Mouse (Mus musculus) kidney, postnatal 4 days (tissue): ENCODE results near the gene Bckdha.

Source experiments
- DNase-seq, 2 experiments: peaks; one replicate each; pipeline ENCODE4 v3.0.0; 2021; ENCODE audit warnings: mixed read lengths in 2 of 2

The Bckdha gene

DNA sequence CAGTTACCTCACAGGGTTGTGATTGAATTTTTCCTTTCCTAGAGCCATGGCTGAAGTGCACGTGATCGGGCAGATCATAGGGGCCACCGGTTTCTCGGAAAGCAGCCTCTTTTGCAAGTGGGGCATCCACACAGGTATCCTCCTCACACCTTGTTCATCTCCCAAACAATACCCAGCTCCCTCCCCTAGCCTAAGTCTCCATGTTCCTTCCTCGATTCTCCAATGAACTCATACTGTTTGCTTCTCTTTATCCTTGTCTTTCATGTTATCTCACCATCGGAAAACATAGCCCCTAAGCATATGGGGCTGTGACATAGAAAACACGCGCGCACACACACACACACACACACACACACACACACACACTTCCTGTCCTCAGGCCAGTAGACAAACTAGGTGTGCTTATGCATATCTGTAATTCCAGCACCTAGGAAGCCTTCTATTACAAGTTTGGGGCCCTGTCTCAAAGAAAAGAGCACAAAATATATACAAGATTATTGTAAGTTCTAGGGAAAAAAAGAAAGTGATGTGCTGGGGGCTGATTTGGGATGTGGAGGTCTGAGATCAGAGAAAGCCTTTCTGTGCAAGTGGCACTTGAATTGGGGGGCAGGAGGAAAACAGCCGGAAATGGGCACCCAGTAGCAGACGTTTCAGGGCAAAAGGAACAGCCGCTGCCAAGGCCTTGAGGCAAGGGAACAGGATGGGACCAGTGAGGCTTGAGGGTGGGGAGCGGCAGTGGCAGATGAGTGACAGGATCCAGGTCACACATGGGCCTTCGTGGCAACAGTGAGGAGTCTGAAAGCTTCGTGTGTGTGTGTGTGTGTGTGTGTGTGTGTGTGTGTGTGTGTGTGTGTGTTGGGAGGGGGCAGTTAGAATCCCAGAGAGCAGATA is 22.8 kb upstream of the Bckdha start:
- no peak for DNase-seq

DNA sequence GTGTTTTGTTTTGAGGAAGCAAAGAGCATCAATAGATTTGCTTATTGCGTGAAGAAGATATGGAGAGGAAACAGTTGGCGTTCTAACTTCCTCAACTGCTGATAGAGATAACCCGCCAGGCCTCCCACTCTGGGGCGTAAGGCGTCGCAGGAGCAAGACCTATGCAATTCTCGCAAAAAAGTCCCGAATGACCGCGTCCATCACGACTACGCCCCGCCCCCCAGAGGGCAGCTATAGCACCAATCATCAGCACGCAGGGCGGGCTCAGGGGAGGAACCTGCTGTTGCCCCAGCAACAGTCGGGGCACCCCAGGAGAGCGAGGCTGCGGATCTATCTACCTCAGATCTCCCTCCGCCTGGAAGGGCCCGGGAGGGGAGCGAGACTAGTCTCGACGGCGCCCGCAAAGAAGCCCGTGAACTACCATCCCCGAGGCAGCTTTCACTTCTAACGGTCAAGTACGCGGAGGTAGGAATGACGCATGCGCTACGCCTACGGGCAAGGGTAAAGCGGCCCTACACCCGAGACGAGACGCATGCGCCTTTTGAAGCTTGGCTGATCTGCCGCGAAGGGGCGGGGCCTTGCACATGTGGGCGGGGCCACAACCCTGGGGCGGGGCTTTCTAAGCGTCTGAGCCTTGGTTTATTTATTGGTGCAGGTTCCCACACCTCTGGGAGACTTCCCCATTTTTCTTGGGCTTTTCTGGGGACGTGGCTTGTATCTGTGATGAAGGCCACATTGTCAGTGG is 21.9 kb upstream of the Bckdha start, which contains the start of gene B9d2:
Gene B9d2 (plus strand): TSS at position 267 of the 745 bp plus-strand sequence.
- DNase-seq: peak; percentile 98

DNA sequence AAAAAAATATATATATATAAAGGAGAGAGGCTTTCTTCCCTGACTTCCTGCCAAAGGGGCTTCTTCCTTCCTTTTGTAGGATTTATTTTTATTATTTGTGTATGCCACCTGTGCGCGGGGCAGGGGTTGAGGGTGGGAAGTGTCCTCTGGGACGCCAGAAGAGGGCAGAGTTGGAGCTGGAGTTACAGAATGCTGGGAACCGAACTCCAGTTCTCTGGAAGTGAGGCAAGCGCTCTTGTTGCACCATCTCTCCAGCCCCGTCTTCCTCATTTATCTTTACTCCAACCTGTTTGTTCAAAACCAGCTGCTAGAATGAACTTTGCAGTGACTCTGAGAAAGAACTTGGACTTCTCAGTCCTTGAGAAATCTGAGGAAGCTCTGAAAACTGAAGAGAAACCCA is 21.2 kb upstream of the Bckdha start:
- peak; percentile 26 to 44 for DNase-seq

GRCm38 (mm10) chr7:25677013-25677412 is 18.2 kb upstream of the Bckdha start:
- no peak for DNase-seq

- peak; percentile 38 to 57 for DNase-seq
Observed at GRCm38 (mm10) chr7:25676085-25676781, 17.5 kb upstream of the Bckdha start.

GRCm38 (mm10) chr7:25675405-25675804 is 16.6 kb upstream of the Bckdha start:
- DNase-seq: no peak

GRCm38 (mm10) chr7:25674719-25675300 is 16.0 kb upstream of the Bckdha start, which contains the start of gene Tmem91:
Tmem91 (minus strand) TSS chr7:25675166.
- DNase-seq: no peak

DNA sequence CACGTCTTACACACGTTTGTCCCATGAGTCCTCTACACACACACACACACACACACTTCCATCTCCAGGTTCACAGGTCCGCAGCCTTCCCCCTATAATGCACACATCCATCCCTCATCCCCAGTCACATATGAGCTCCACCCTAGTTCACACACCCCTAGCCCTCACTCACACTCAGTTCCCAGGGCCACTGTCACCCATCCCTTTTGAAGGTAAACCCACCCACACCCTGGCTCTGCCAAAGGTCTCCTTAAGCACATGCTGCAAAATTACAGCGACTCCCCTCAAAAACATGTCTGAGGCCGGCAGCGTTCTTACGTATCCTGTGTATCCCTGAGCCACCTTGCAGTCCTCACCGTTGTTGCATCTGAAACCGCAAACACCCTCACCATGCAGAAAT is 15.5 kb upstream of the Bckdha start:
- DNase-seq: no peak

- DNase-seq: no peak
Observed at GRCm38 (mm10) chr7:25672442-25672841, 13.7 kb upstream of the Bckdha start.

DNA sequence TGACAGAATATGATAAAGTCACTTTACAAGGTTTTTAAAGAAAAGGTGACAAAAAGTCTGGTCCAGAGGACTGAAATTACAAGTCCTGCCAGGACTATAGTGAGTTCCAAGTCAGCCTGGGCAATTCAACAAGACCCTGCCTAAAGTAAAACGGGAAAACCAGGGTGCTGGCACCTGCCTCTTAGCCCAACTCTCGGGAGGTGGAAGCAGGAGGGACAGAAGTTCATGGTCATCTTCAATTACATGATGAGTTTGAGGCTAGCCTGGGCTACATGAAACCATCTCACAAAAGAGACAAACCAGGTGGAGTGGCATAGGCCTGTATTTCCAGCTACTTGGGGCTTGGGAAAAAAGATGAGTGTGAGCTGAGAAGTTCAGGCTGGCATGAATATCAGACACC is 12.9 kb upstream of the Bckdha start:
- DNase-seq: no peak

GRCm38 (mm10) chr7:25670096-25670495 is 11.3 kb upstream of the Bckdha start:
- DNase-seq: no peak

GRCm38 (mm10) chr7:25669631-25670030 is 10.8 kb upstream of the Bckdha start:
- no peak for DNase-seq

DNA sequence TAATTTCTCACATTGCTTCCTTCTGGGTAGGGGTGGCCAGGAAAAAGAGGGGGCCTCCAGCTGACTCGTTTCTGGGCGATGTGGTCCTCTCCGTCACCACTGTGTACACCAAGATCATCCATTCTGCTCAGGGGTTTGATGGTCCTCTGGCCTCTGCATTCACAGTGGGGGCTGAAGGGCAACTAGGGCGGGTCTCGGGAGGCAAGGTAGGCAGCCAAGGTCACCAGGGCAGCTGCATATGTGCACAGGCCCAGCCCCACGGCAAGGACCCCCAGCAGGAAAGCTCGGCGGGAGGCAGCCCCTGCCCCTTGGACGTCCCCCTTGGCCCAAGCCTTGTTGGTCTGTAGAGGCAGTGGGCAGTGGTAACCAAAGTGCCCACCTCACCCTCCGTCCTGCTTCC is 10.4 kb upstream of the Bckdha start:
- DNase-seq: no peak

- DNase-seq: no peak
Observed at GRCm38 (mm10) chr7:25666381-25666780, 7.6 kb upstream of the Bckdha start.

GRCm38 (mm10) chr7:25657785-25658184 is 996 bp downstream of the Bckdha start:
- DNase-seq: no peak

DNA sequence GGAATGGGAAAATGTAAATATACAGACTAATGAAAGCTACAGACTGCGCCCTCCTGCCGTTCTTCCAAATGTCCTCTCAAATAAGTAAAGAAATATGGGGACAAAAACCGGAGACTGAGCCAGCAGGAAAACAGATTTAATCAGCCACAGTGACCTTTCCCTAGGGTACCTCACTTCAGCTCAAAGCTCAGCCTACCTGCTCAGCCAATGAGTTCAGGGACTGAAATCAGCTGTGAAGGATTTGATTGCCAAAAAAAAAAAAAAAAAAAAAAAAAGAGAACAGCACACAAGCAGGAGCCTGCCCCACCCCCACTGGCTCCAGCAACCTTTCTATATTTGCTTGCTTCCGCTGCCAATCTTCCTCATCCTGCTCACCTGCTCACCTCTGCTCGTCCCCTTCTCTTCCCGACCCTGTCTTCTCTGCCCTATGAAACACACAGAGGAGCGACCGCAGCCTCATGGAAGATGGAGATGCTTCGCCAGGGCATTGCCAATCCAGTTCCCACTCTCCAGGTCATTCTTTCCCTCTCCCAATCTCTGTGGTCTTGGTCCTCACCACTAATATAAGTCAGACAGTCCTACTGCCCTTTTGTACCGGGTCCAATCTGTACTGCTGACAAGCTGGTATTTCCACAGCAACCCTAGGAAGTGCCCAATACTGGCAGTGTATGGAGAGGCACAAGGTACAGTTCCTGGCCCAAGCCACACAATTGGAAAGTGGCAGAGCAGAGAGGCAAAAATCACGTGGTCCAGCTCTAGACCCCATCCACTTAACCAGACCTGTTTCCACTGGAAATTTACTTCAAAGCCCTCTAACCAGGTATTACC is 3.0 kb downstream of the Bckdha start:
- DNase-seq: peak in 1 of 2 experiments; percentile 30

DNA sequence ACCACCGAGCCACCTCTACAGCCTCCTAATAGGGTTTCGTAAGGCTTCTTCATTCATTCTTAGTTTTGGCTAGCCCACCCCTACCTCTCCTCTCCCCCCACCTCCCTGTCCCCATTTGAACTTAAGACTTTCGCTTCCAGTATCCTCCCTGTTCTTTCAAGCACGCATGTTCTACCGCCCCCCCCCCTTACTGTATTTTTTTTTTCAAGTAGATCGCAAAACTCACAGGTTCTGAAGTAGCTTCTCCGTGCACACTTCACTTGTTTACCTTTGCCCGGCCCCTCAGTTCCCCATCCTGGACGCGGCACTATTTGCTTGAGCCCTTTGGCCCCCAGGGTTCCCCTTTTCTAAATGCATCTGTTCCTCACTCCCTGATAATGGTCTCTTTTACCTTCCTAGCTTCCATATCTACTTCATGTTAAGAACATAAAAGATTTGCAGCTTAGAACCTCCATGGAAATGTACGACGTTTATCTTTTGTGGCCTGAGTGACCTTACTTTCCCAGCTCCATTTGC is 6.5 kb downstream of the Bckdha start:
- no peak for DNase-seq

DNA sequence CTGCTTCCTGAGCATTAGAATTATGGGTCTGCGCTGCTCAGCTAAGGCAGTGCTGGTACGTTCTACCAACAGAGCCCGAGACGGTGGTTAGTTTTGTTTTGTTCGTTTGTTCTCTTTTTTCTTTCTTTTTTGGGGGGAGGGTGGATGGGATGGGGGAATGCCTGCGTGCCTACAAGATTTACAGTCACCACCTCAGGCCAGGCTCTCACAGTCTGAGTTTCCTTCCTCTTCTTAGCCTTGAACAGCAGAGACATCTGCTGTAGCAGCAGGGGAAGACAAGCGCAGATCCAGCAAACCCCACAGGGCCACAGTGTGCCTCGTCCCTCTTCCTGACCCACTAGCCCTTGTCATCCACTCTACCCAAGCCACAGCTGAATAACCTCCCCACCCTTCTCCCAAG is 7.5 kb downstream of the Bckdha start:
- no peak for DNase-seq

DNA sequence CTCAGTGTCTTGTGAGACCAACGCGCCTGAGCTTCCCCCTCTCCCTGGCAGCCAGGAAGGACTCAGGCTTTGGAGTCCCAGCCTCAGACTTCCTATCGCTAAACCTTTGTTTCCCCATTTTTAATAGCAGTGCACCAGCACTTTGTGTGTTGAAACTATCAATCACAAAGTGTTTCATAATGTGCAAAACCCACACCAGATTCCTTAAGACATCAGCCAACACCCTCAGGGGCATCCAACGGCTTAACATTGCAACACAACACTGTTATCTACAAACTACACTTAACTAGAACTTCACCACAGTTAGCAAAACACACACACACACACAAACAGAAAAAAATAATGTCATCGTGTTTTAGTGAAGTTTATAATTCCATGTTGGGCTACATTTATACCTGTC is 8.9 kb downstream of the Bckdha start:
- no peak for DNase-seq

DNA sequence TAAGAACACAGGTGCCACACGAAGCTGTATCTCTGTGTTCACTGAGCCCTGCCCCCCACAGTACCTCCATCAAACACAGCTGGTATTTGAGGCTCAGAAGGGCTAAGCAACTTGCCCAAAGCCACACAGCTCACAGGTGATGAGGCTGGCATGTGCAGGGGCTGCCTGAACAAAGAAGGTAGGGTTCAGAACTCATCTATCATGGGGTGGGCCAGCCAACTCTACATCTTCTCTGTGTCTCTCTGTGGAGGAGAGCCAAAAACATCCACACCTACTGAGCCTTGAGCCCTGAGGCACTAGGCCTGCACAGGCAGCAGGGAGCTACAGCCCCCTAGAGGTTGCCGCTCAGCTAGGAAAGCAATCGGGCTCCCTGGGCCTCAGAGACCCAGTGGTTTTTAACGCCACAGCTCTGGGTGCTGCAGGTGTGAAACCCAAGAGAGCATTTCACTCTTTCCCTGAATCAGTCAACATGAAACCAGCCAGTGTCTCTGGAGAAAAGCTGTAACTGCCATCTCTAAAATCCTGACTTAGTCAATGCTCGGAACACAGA is 11.1 kb downstream of the Bckdha start:
- no peak for DNase-seq

DNA sequence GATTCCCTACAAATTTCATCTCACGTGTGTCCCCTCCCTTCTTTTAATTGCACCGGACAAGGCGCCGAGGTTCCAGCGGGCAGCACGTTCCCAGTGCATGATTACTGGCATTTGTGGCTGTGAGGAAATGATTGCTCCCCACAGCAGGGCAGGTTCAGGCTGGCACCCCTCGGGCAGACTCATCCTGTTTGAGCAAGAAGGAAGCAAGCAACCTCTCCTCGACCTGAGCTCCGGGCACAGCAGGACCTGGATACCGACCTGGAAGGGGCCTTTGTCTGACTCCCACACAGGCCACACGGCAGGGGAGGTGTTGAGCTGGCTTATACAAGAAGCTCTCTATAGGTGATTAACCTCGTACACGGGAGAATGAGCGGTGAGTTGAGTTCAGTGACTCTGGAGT is 13.7 kb downstream of the Bckdha start:
- DNase-seq: peak in 1 of 2 experiments; percentile 46
